Mouse (Mus musculus) kidney, postnatal 0 days (tissue): Measurements from ENCODE around the gene Abca2. TPM values are rescaled to one million over a fixed set of nuclear protein-coding genes. Genes with fewer than 3 reads are reported as not detected.

Experiments
- ATAC-seq: fragments of 200-750 bp; cut with Nextera tagmentation; replicated peaks from 2 replicates; pipeline ENCODE4 v1.8.0; 2017; ENCODE audit warnings: low read depth, moderate number of reproducible peaks, moderate TSS enrichment, moderate library complexity; ENCODE audit not compliant: low FRiP score
- DNase-seq: peaks from one replicate; pipeline ENCODE4 v3.0.0-alpha.2; 2016; ENCODE audit warnings: low spot score
- H3K27ac ChIP-seq: fragments of 300-500 bp; sonication (generic); 2 replicates; pipeline ENCODE4 v1.5.1; 2014; ENCODE audit warnings: mild to moderate bottlenecking
- H3K27me3 ChIP-seq: fragments of 300-500 bp; sonication (generic); 2 replicates; pipeline ENCODE4 v1.6.1; 2014; ENCODE audit warnings: low read length, mixed read lengths; ENCODE audit not compliant: insufficient read depth
- H3K36me3 ChIP-seq: fragments of 300-500 bp; sonication (generic); 2 replicates; pipeline ENCODE4 v1.6.1; 2014; ENCODE audit warnings: low read length, mixed read lengths; ENCODE audit not compliant: insufficient read depth
- H3K4me1 ChIP-seq: fragments of 300-500 bp; sonication (generic); replicated peaks from 2 replicates; pipeline ENCODE4 v1.6.1; 2014; ENCODE audit warnings: antibody characterized with exemption, low read length, mixed read lengths; ENCODE audit not compliant: insufficient read depth
- H3K4me2 ChIP-seq: fragments of 300-500 bp; sonication (generic); 2 replicates; pipeline ENCODE4 v1.6.1; 2014; ENCODE audit warnings: mild to moderate bottlenecking, low read length, moderate library complexity, mixed read lengths
- H3K4me3 ChIP-seq: fragments of 300-500 bp; sonication (generic); replicated peaks from 2 replicates; pipeline ENCODE4 v1.5.1; 2014; ENCODE audit warnings: low read depth, low read length
- H3K9ac ChIP-seq: fragments of 300-500 bp; sonication (generic); 2 replicates; pipeline ENCODE4 v1.6.1; 2014; ENCODE audit warnings: low read depth, low read length
- H3K9me3 ChIP-seq: fragments of 300-500 bp; sonication (generic); replicated peaks from 2 replicates; pipeline ENCODE4 v1.6.1; 2016; ENCODE audit warnings: low read length, inconsistent platforms, mixed read lengths
- CTCF ChIP-seq: IDR thresholded peaks from 2 replicates; pipeline ENCODE4 v1.5.1; 2016; ENCODE audit warnings: antibody characterized with exemption, low read depth, mild to moderate bottlenecking, moderate library complexity
- WGBS: fragments of 180-500 bp; shearing (Covaris S2); extraction: QIAGEN DNeasy Blood & Tissue Kit; methylation state at CpG from one replicate; pipeline ENCODE4 v1.1.7; 2014; 5-methylcytosine and 5-hydroxymethylcytosine counted together
- polyA plus RNA-seq: library from polyadenylated mRNA; unstranded; fragments of >200 nt; fragmentation: Nextera tagmentation; extraction: Ambion mirVana; gene quantifications from 2 replicates; pipeline ENCODE4 v1.2.1, GENCODE M21; 2015

Gene Abca2
- polyA plus RNA-seq, result 9.7 and 9.8 TPM in 2 replicates

DNA sequence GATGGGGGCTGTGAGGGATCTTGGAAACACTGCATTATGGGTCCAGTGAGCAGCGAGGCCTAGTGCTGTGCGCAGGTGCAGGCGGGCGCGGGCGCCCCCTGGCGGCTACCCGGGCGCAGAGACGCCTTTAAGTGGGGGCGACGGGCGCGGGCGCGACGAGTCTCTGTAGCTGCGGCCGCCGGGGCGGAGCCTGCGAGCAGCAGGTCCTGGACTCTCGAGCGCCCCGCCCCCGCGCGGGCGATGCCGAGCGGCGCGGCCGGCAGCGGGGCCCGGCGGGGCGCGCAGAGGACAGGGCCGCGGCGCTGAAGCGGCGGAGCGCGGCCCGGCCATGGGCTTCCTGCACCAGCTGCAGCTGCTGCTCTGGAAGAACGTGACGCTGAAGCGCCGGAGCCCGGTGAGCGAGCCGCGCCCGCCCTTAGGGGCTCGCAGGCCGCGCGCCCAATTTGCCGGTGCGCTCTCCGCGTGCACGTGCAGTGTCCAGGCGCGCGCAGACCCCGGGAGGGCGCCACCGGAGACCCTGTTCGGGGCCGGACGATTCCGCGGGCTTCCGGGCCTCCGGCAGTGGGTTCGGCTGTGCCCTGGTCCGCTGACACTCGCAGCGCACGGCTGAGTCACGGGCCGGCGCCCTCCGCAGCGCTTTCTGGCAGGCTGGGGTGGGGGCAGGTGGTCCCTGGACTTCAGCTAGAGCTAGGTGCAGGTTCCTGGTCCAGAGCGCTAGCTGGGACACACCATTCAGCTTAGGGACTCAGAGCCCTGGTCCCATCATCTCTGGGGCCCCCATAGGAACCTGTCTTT lies at the start of gene Abca2:
Gene Abca2 (plus strand): TSS at position 262 of the 795 bp plus-strand sequence.
- 0% methylated on average over 81 of the region's 89 CpGs for WGBS
- DNase-seq (peak; percentile 92), ATAC-seq (peak; percentile 77)
- Histone ChIP-seq H3K4me1 (peaks cover 23% of the 10 kb centered on the region; the same call in 1 of the 2 replicates), H3K4me3 (peak within 1 kb of the TSS; percentile 55), H3K27ac (peak within 1 kb of the TSS; percentile 77), H3K9me3 (no peaks in the 10 kb centered on the region), H3K36me3 (no peaks in the 10 kb centered on the region), H3K4me2 (peak within 1 kb of the TSS; percentile 98), H3K27me3 (no peaks in the 10 kb centered on the region), H3K9ac (peak within 1 kb of the TSS; percentile 71)
- peak; percentile 91 for TF ChIP-seq CTCF

DNA sequence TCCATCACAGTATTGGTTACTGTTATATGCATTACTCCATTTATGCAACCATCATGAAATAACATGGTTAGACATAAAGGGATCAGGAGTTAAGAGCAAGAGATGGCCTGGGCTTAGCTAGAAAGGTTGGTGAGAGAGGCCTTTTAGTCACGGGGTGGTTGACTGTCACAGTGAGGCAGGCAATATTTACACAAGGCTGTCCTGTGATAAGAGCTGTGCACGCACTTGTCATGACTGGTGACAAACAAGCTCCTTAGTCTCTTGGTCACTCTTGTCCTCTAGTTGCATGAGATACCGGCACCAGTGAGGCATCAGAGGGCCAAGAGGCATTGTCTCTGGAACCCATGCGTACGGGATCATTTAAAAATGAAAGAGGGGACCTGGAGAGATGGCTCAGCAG lies 44.0 kb upstream of the Abca2 start:
- no peak for DNase-seq
- 79% methylated on average over 5 of the region's 5 CpGs for WGBS
- H3K4me3 ChIP-seq, result no peak overlapping the region
- TF ChIP-seq CTCF, result no peak
- H3K4me1 ChIP-seq, result no peaks in the 10 kb centered on the region
- H3K4me2 ChIP-seq, result no peak overlapping the region
- ATAC-seq, result no peak
- no peaks in the 10 kb centered on the region for H3K9me3 ChIP-seq
- no peak overlapping the region for H3K27ac ChIP-seq
- H3K36me3 ChIP-seq, result no peaks in the 10 kb centered on the region
- no peak overlapping the region for H3K9ac ChIP-seq
- no peaks in the 10 kb centered on the region for H3K27me3 ChIP-seq

DNA sequence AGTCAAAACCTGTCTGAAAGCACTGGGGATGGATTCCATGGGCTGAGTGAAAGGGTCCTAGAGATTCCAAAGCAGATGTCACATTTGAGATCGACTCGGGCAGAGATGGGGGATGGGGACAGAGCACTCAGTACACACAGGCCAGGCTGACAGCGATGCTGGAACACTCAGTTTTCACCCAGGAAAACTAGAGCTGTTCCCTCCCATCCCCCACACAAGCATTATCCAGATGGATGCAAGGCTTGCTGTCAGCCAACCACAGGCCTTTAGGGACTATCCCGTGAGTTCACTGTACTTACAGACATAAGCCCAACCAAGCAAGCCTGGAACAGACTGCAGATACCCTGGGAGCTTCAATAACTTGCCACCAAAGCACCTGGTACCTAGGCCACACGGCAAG lies 37.2 kb upstream of the Abca2 start:
- no peak overlapping the region for H3K27ac ChIP-seq
- DNase-seq, result no peak
- no peak overlapping the region for H3K4me3 ChIP-seq
- 0 out of 2 replicates have a peak, but pooled peaks cover 4% of the 10 kb centered on the region for H3K4me1 ChIP-seq
- TF ChIP-seq CTCF, result no peak
- no peak overlapping the region for H3K4me2 ChIP-seq
- H3K27me3 ChIP-seq, result no peaks in the 10 kb centered on the region
- WGBS, result 69% methylated on average over 5 of the region's 5 CpGs
- H3K9ac ChIP-seq, result no peak overlapping the region
- H3K9me3 ChIP-seq, result no peaks in the 10 kb centered on the region
- no peaks in the 10 kb centered on the region for H3K36me3 ChIP-seq
- no peak for ATAC-seq

DNA sequence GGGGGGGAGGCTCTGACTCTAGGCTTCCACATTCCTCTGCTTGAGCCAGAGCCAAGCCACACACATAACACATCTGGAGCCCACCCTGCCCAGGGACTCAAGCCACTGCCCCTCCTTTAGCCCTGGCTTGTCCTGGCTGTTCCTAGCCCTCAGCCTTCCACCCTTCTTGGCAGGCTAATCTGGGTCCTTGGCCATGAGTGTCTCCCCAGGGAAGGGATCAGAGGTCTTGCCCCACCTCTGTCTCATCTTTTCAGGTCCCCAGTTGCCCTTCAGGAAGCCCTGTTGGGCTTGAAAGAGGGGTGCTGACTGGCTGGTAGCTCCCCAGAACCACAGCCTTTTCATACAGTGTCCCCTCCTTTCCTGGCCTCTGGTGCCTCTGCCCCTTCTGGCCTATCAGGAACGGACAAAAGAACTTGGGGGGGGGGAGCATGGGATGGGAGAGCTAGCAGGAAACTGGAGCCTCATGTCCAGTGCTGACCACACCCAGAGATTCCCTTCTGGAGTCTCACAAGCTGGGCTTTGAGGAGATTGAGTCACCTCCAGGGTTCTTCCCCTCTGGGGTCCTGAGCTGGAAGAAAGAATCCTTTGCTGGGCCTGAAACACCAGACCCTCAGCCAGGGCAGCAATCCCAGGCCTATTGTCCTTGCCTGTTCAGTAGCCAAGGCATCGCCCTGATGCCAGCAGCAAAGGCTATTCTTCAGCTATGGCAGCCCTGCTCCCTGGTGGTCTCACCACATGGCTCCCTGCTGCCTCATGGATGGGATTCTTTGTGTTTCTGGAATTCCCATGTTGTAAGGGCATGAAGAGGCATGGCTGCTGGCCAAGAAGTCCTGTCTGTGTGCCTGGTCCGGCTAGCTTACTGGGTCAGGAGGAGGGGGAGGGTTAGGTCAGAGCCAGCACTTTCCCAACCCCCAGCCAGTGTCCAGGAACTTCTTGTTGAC lies 34.0 kb upstream of the Abca2 start:
- 0 out of 2 replicates have a peak, but pooled peaks cover 4% of the 10 kb centered on the region for H3K27me3 ChIP-seq
- no peak overlapping the region for H3K9ac ChIP-seq
- ATAC-seq (no peak), DNase-seq (peak; percentile 64)
- no peak overlapping the region for H3K4me2 ChIP-seq
- TF ChIP-seq CTCF, result no peak
- H3K36me3 ChIP-seq, result no peaks in the 10 kb centered on the region
- no peak overlapping the region for H3K4me3 ChIP-seq
- H3K27ac ChIP-seq, result no peak overlapping the region
- H3K9me3 ChIP-seq, result no peaks in the 10 kb centered on the region
- H3K4me1 ChIP-seq, result 0 out of 2 replicates have a peak, but pooled peaks cover 4% of the 10 kb centered on the region
- 36% methylated on average over 3 of the region's 3 CpGs for WGBS

DNA sequence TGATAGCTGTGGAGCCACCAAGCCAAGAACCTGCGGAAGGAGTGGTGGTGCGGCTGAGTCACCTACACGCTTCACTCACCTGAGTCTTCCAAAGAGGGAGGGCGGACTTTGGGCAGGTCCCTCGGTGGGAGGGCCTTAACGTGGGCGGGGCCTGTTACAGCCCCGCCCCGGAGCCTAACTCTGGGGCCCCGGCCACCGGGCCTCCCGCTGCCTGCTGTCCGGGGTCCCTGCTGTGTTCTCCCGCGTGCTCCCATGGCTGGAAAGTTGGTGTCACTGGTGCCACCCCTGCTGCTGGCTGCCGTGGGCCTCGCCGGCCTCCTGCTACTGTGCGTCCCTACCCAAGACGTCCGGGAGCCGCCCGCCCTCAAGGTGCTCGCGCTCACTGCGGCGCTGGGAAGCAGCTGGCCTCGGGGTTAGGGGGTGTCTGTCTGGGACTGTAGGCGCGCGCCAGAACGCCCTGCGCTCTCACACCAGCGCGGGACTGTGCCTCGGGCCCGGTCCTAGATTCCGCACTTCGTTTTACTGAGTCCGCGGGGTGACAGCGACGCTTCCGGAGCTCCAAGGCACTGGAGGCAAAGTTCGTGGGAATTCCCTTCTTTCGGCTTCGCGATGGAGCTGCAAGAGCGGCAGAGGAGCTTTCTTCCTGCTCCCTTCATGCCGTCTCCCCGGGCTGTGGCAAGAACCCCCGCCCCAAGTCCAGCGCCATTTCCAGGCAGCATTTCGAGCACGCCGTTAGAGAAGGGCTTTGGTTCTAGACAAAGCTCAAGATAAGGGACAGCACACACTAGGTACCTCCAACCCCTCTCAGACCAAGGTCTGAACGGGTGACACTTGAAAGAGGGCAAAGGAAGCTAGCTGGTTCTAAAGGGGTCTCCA lies 32.5 kb upstream of the Abca2 start, which contains the start of gene Entpd2:
Gene Entpd2 (plus strand): TSS at position 154 of the 876 bp plus-strand sequence.
- H3K9ac ChIP-seq, result peak within 1 kb of the TSS; percentile 63
- 0 out of 2 replicates have a peak, but pooled peaks have one; percentile 16 for TF ChIP-seq CTCF
- peak within 1 kb of the TSS; percentile 80 for H3K4me2 ChIP-seq
- no peaks in the 10 kb centered on the region for H3K9me3 ChIP-seq
- 0 out of 2 replicates have a peak, but pooled peaks cover 8% of the 10 kb centered on the region for H3K27me3 ChIP-seq
- ATAC-seq, result peak; percentile 72
- 0 out of 2 replicates have a peak, but pooled peaks cover 9% of the 10 kb centered on the region for H3K4me1 ChIP-seq
- peak within 1 kb of the TSS; percentile 42 for H3K4me3 ChIP-seq
- no peak within 1 kb of the TSS for H3K27ac ChIP-seq
- peak; percentile 68 for DNase-seq
- H3K36me3 ChIP-seq, result no peaks in the 10 kb centered on the region
- 1% methylated on average over 57 of the region's 57 CpGs for WGBS
